In the genomic region with DNA sequence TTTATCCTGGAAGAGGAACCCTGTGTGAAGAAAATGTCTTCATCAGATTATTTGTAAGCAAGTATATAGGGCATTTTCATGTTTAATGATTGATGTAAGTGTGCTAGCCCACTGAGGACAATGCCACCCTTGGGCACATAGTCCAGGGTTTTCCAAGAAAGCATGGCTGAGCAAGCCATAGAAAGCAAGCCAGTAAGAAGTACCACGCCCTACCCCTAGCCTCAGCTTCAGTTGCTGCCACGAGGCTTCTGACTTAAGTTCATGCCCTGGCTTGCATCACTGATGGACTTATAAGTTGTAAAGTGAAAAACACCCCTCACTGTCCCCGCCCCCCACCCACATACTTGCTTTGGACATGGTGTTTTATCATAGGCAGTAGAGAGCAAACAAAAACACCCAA, we compare ENCODE assay signal across 34 mouse cellular contexts.
"Had no signal": no experiment of that assay in that cellular context is flagged by ENCODE, and none has a peak within 500 bp of the region (broad histone marks: within the 10 kb centered on the region; RNA-seq: fewer than 3 reads in every experiment).

No protein-coding gene starts in this region.

- H3K36me3 ChIP-seq: heart, embryonic 10.5 days; heart, embryonic 13.5 days; heart, embryonic 15.5 days; hindbrain, embryonic 10.5 days; hindbrain, embryonic 12.5 days; hindbrain, embryonic 13.5 days; hindbrain, embryonic 15.5 days; intestine, embryonic 15.5 days; kidney, embryonic 15.5 days had no signal

- H3K9me3 ChIP-seq: heart, embryonic 10.5 days; heart, embryonic 13.5 days; heart, embryonic 15.5 days; hindbrain, embryonic 10.5 days; hindbrain, embryonic 12.5 days; hindbrain, embryonic 13.5 days; hindbrain, embryonic 15.5 days; intestine, embryonic 15.5 days; kidney, embryonic 15.5 days had no signal

- H3K4me1 ChIP-seq: hindbrain, embryonic 10.5 days; hindbrain, embryonic 12.5 days; hindbrain, embryonic 13.5 days; hindbrain, embryonic 15.5 days; intestine, embryonic 15.5 days; kidney, embryonic 15.5 days had no signal

- ATAC-seq: hindbrain, embryonic 16.5 days; hindbrain, postnatal 0 days; inflammation-experienced regulatory T-cells, adult 6 months; intestine, embryonic 15.5 days; intestine, embryonic 16.5 days; intestine, postnatal 0 days had no signal

- DNase-seq: heart, postnatal 10 days; heart, postnatal 14 days; heart, postnatal 36 days; heart, postnatal 4 days; kidney, adult 11 months; kidney, adult 18-20 months; kidney, adult 2 months; kidney, adult 8-10 months; kidney, adult 9 months; kidney, postnatal 10 days; kidney, postnatal 14 days; kidney, postnatal 25 days; kidney, postnatal 36 days; kidney, postnatal 4 days; layer of hippocampus, adult 9-11 months; layer of hippocampus, postnatal 36 days had no signal

- H3K9ac ChIP-seq: heart, embryonic 13.5 days; heart, embryonic 15.5 days; hindbrain, embryonic 12.5 days; hindbrain, embryonic 13.5 days; hindbrain, embryonic 14.5 days; hindbrain, embryonic 15.5 days; intestine, embryonic 15.5 days; kidney, embryonic 15.5 days had no signal

- H3K4me3 ChIP-seq: heart, embryonic 10.5 days; heart, embryonic 13.5 days; heart, embryonic 15.5 days; hindbrain, embryonic 10.5 days; hindbrain, embryonic 12.5 days; hindbrain, embryonic 13.5 days; hindbrain, embryonic 15.5 days; intestine, embryonic 15.5 days; kidney, embryonic 15.5 days; layer of hippocampus, adult 2 months had no signal

- H3K27ac ChIP-seq: heart, embryonic 10.5 days; heart, embryonic 13.5 days; heart, embryonic 15.5 days; hindbrain, embryonic 10.5 days; hindbrain, embryonic 12.5 days; hindbrain, embryonic 13.5 days; hindbrain, embryonic 14.5 days; hindbrain, embryonic 15.5 days; hindbrain, postnatal 0 days; intestine, embryonic 15.5 days; kidney, embryonic 15.5 days; kidney, postnatal 0 days; layer of hippocampus, adult 2 months had no signal

- H3K27me3 ChIP-seq: heart, embryonic 13.5 days; heart, embryonic 15.5 days; hindbrain, embryonic 12.5 days; hindbrain, embryonic 13.5 days; hindbrain, embryonic 15.5 days; intestine, embryonic 15.5 days; kidney, embryonic 15.5 days had no signal

- H3K4me2 ChIP-seq: heart, embryonic 11.5 days; heart, embryonic 13.5 days; heart, embryonic 15.5 days; hindbrain, embryonic 12.5 days; hindbrain, embryonic 13.5 days; hindbrain, embryonic 14.5 days; hindbrain, embryonic 15.5 days; intestine, embryonic 15.5 days; kidney, embryonic 15.5 days had no signal
